Mouse (Mus musculus) kidney, adult 2 months (tissue): ENCODE data around the gene Gab1.

ENCODE experiments used
- CTCF ChIP-seq: fragments of 200-500 bp; conservative IDR thresholded peaks from 2 replicates; pipeline ENCODE4 v1.5.1; 2011; ENCODE audit warnings: low read depth, mild to moderate bottlenecking, control low read depth, low read length, moderate library complexity, mixed read lengths; ENCODE audit not compliant: insufficient read depth, insufficient read length
- POLR2A ChIP-seq: fragments of 200-500 bp; IDR thresholded peaks from one replicate; pipeline ENCODE4 v1.6.1; 2011; ENCODE audit warnings: low read depth, low read length, control low read depth

- no peak for TF ChIP-seq CTCF
- TF ChIP-seq POLR2A: no peak
Observed at GRCm38 (mm10) chr8:80834443-80834842, 45.9 kb downstream of the Gab1 start.
